Mouse (Mus musculus): ENCODE data around the gene Yy1.

DNA sequence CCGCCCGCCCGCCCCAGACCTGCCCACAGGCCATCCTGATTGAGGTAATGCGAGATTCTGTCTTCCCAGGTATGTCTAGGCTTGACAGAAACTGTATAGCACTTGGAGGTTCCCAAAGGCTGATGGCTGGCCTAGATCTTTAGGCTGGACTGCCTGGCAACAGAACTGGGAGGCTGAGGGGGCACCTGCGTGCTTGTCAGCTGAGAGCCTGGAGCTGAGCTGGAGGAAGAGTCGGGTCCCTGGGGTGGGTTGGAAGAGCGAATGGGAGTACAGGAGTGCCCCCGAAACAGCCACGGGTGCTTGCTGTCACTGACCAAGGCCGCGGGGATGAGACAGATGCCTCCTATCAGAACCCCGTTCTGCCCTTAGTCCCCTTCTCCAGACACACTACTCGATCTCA lies 34.1 kb upstream of the Yy1 start:
- TF ChIP-seq CTCF (conservative IDR thresholded peaks at IDR 0.05; ENCODE audit: insufficient read depth, insufficient read length, low read depth, low read length) = no peak
- no peak for TF ChIP-seq POLR2A (IDR thresholded peaks at IDR 0.05; ENCODE audit: low read depth, low read length)
